Mouse (Mus musculus): ENCODE data around the gene Ranbp17. TPM values are rescaled to one million over a fixed set of nuclear protein-coding genes. Genes with fewer than 3 reads are reported as not detected.

Gene Ranbp17
- polyA plus RNA-seq, 1 experiment from 2014 or later = 4.2 TPM

- no peak; the same call in 1 of the 2 replicates for ATAC-seq (ENCODE audit: insufficient number of reproducible peaks, low FRiP score, low TSS enrichment, low read depth)
Measured at GRCm38 (mm10) chr11:33202972-33203371, 310.6 kb downstream of the Ranbp17 start.

GRCm38 (mm10) chr11:33202296-33202695 is 311.2 kb downstream of the Ranbp17 start:
- H3K9me3 ChIP-seq (replicated peaks) = no peaks in the 10 kb centered on the region
- no peak for ATAC-seq (ENCODE audit: insufficient number of reproducible peaks, low FRiP score, low TSS enrichment, low read depth)
- no peak overlapping the region for H3K9ac ChIP-seq
- 0 out of 2 replicates have a peak overlapping the region, but pooled peaks have one; percentile 54 for H3K4me2 ChIP-seq (replicated peaks)
- WGBS = 2% methylated on average over 37 of the region's 37 CpGs
- H3K27me3 ChIP-seq = peaks cover 98% of the 10 kb centered on the region
- H3K4me3 ChIP-seq (replicated peaks) = peak overlapping the region; percentile 24
- H3K36me3 ChIP-seq = no peaks in the 10 kb centered on the region
- H3K4me1 ChIP-seq = peaks cover 41% of the 10 kb centered on the region
- H3K27ac ChIP-seq (replicated peaks) = no peak overlapping the region

More at GRCm38 (mm10) chr11:33202972-33203371, 310.6 kb downstream of the Ranbp17 start:
- WGBS = under 1% methylated on average over 39 of the region's 47 CpGs
- Histone ChIP-seq H3K27me3 (peaks cover 98% of the 10 kb centered on the region), H3K4me3 (replicated peaks) (peak overlapping the region; percentile 24), H3K9me3 (replicated peaks) (no peaks in the 10 kb centered on the region), H3K9ac (no peak overlapping the region), H3K4me2 (replicated peaks) (peak overlapping the region; percentile 54), H3K36me3 (no peaks in the 10 kb centered on the region), H3K27ac (replicated peaks) (no peak overlapping the region), H3K4me1 (peaks cover 41% of the 10 kb centered on the region)

DNA sequence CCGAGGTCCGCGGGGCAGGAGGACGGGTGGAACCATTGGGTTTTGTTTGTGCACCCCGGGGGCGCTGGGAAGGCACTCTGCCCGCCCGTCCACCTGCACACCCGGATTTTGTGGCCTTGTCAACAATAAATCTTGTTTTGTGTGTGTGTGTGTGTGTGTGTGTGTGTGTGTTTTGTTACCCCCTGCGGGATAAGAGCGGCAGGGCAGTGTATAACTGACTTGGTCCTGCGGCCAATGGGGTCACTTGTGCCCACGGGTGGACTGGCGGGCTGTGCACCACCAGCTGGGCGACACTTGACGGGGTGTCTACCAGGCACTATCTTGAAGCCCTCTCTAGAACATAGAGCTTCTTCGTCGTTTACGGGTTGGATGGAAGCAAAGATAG is 311.9 kb downstream of the Ranbp17 start:
- H3K9ac ChIP-seq = no peak overlapping the region
- ATAC-seq (ENCODE audit: insufficient number of reproducible peaks, low FRiP score, low TSS enrichment, low read depth) = no peak
- WGBS = 2% methylated on average over 19 of the region's 19 CpGs

DNA sequence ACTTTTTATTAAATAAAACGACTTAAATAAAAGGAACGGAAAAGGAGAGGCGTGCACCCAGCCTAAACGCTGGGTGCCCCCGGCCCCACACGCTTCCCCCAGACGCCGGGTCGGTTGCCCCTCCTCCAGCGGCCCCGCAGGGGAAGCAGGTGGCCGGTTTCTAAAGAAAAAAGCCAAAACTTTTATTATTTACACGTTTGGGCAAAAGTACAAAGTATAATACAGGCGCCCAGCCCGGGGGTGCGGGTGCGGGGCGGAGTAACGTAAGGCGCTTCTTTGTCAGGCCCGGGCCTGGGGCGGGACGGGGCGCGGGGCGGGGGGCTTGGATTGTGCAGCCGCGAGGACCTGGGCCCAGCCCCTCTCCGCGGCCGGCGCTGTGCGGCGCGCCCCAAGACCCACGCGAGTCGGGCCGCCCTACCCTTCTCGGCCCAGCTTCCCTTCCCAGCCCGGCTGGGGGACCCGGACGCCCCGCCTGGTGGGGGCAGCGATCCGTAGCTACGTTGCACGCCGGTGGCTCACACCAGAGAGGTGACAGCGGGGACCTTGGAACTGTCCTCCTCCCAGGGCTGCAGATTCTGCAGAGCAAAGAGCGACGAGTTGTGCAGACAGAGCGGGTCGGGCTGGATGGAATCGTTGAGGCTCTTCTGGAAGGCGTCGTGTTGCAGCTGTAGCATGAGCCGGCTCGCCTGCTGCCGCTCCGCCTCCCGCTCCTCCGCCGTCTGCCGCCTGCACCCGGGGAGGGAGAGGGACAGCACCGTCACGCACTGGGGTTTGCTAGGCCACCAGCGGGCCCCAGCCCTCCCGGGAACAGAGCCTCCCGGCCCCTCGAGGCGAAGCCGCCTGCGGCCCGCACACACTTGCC is 312.6 kb downstream of the Ranbp17 start:
- Histone ChIP-seq H3K27ac (replicated peaks) (no peak overlapping the region), H3K4me3 (replicated peaks) (peak overlapping the region; percentile 36), H3K9ac (no peak overlapping the region), H3K36me3 (no peaks in the 10 kb centered on the region), H3K4me2 (replicated peaks) (peak overlapping the region; percentile 60), H3K27me3 (peaks cover 98% of the 10 kb centered on the region), H3K4me1 (peaks cover 48% of the 10 kb centered on the region), H3K9me3 (replicated peaks) (no peaks in the 10 kb centered on the region)
- under 1% methylated on average over 72 of the region's 76 CpGs for WGBS
- ATAC-seq (ENCODE audit: insufficient number of reproducible peaks, low FRiP score, low TSS enrichment, low read depth) = peak; percentile 55

More for the DNA sequence above, 311.9 kb downstream of the Ranbp17 start:
- H3K36me3 ChIP-seq = no peaks in the 10 kb centered on the region
- H3K27ac ChIP-seq (replicated peaks) = no peak overlapping the region
- H3K4me3 ChIP-seq (replicated peaks) = peak overlapping the region; percentile 36
- H3K4me1 ChIP-seq = peaks cover 43% of the 10 kb centered on the region
- peaks cover 98% of the 10 kb centered on the region for H3K27me3 ChIP-seq
- peak overlapping the region; percentile 60 for H3K4me2 ChIP-seq (replicated peaks)
- H3K9me3 ChIP-seq (replicated peaks) = no peaks in the 10 kb centered on the region

DNA sequence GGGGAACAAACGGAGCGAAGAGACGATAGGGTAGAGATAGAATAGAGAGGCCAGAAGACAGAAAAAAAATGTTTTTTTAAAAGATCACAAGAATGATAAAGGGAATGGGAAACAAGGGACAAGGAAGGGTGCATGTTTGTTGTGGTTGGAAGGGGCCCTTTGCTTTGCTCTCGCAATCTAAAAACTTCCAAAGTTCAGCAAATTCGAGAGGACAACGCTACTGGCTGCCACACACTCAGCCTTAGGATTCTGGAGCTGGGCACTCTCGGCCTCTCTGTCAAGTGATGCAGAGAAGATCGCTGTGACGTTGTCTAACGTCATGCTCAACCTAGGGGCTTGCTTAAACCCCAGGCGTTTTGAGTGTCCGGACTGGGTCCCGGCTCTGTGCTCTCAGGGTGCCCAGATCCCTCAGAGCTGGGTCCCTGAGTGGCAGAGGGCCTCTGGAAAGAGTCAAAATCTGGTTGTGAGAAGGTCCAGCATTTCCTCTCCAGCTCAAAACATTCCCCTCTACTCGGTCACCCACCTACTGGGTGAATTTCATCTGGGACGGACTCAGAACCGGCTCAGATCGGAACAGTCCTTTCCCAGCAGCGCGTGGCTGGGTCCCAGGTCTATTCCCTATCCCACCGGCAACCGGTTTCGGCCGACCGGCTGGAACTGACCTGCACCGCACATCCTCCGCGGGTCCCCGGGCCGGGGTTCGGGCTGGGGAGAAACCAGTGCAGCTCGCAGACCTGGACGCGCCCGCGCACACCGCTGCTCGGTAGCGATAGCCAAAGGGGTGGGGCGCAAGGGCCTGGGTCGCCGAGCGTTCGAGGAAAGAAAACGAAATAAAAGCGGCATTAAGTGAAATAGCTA is 313.4 kb downstream of the Ranbp17 start:
- H3K27ac ChIP-seq (replicated peaks) = no peak overlapping the region
- under 1% methylated on average over 45 of the region's 45 CpGs for WGBS
- H3K4me2 ChIP-seq (replicated peaks) = peak overlapping the region; percentile 60
- H3K9ac ChIP-seq = no peak overlapping the region
- no peaks in the 10 kb centered on the region for H3K36me3 ChIP-seq
- no peaks in the 10 kb centered on the region for H3K9me3 ChIP-seq (replicated peaks)
- H3K4me1 ChIP-seq = peaks cover 48% of the 10 kb centered on the region
- ATAC-seq (ENCODE audit: insufficient number of reproducible peaks, low FRiP score, low TSS enrichment, low read depth) = no peak
- peak overlapping the region; percentile 36 for H3K4me3 ChIP-seq (replicated peaks)
- H3K27me3 ChIP-seq = peaks cover 98% of the 10 kb centered on the region

GRCm38 (mm10) chr11:33199117-33199514 is 314.4 kb downstream of the Ranbp17 start:
- Histone ChIP-seq H3K27me3 (peaks cover 95% of the 10 kb centered on the region), H3K36me3 (no peaks in the 10 kb centered on the region), H3K27ac (replicated peaks) (no peak overlapping the region), H3K9ac (no peak overlapping the region), H3K9me3 (replicated peaks) (no peaks in the 10 kb centered on the region), H3K4me2 (replicated peaks) (no peak overlapping the region), H3K4me3 (replicated peaks) (no peak overlapping the region), H3K4me1 (peaks cover 47% of the 10 kb centered on the region)
- ATAC-seq (ENCODE audit: insufficient number of reproducible peaks, low FRiP score, low TSS enrichment, low read depth) = no peak
- 1% methylated on average over 15 of the region's 15 CpGs for WGBS

- 24% methylated on average over 22 of the region's 22 CpGs for WGBS
- Histone ChIP-seq H3K4me3 (replicated peaks) (no peak overlapping the region), H3K36me3 (no peaks in the 10 kb centered on the region), H3K27me3 (peaks cover 95% of the 10 kb centered on the region), H3K9me3 (replicated peaks) (no peaks in the 10 kb centered on the region), H3K4me2 (replicated peaks) (no peak overlapping the region), H3K27ac (replicated peaks) (no peak overlapping the region), H3K9ac (no peak overlapping the region), H3K4me1 (peaks cover 41% of the 10 kb centered on the region)
- ATAC-seq (ENCODE audit: insufficient number of reproducible peaks, low FRiP score, low TSS enrichment, low read depth) = no peak
Measured at GRCm38 (mm10) chr11:33198351-33199116, 315.0 kb downstream of the Ranbp17 start.

DNA sequence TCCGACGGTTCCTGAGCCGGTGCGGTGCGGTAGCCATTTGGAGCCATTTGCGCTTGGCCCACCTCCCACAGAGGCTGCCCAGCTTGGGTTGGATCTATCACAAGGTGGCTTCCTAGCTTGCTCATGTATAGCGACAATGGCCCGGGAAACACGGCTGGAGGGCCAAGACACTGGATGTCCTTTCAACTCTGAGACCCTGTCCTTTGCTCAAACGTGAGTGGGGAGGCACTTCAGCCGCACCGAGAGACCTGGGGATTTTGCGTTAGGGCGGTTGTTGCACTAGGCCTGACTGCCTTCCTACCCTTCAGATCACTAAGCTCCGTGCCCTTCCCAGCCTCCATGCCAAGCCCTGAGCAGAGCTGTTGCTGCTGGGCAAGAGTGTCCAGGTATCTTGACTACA is 315.9 kb downstream of the Ranbp17 start:
- Histone ChIP-seq H3K4me1 (peaks cover 33% of the 10 kb centered on the region), H3K4me2 (replicated peaks) (no peak overlapping the region), H3K27ac (replicated peaks) (no peak overlapping the region), H3K27me3 (peaks cover 95% of the 10 kb centered on the region), H3K9ac (no peak overlapping the region), H3K4me3 (replicated peaks) (no peak overlapping the region), H3K36me3 (no peaks in the 10 kb centered on the region), H3K9me3 (replicated peaks) (no peaks in the 10 kb centered on the region)
- no peak for ATAC-seq (ENCODE audit: insufficient number of reproducible peaks, low FRiP score, low TSS enrichment, low read depth)
- WGBS = 22% methylated on average over 15 of the region's 15 CpGs

GRCm38 (mm10) chr11:33197133-33197514 is 316.4 kb downstream of the Ranbp17 start:
- Histone ChIP-seq H3K4me1 (peaks cover 27% of the 10 kb centered on the region), H3K27me3 (peaks cover 91% of the 10 kb centered on the region), H3K9me3 (replicated peaks) (no peaks in the 10 kb centered on the region), H3K4me3 (replicated peaks) (no peak overlapping the region), H3K36me3 (no peaks in the 10 kb centered on the region), H3K4me2 (replicated peaks) (no peak overlapping the region), H3K27ac (replicated peaks) (no peak overlapping the region), H3K9ac (no peak overlapping the region)
- WGBS = 23% methylated on average over 13 of the region's 13 CpGs
- ATAC-seq (ENCODE audit: insufficient number of reproducible peaks, low FRiP score, low TSS enrichment, low read depth) = no peak

GRCm38 (mm10) chr11:33196447-33197132 is 317.0 kb downstream of the Ranbp17 start:
- Histone ChIP-seq H3K4me2 (replicated peaks) (no peak overlapping the region), H3K27ac (replicated peaks) (no peak overlapping the region), H3K4me3 (replicated peaks) (0 out of 2 replicates have a peak overlapping the region, but pooled peaks have one; percentile 10), H3K9me3 (replicated peaks) (no peaks in the 10 kb centered on the region), H3K27me3 (peaks cover 90% of the 10 kb centered on the region), H3K36me3 (no peaks in the 10 kb centered on the region), H3K9ac (no peak overlapping the region), H3K4me1 (peaks cover 23% of the 10 kb centered on the region)
- no peak for ATAC-seq (ENCODE audit: insufficient number of reproducible peaks, low FRiP score, low TSS enrichment, low read depth)
- 8% methylated on average over 24 of the region's 24 CpGs for WGBS

Measured in embryonic facial prominence, embryonic 15.5 days (tissue).